26 mouse cellular contexts compared by ENCODE assay signal in genomic region chr8:8044296-8044695, GRCm38 (mm10).
"Had no signal": no experiment of that assay in that cellular context is flagged by ENCODE, and none has a peak within 500 bp of the region (broad histone marks: within the 10 kb centered on the region; RNA-seq: fewer than 3 reads in every experiment).

No protein-coding gene starts in this region.

- H3K4me1 ChIP-seq: embryonic facial prominence, embryonic 10.5 days; embryonic facial prominence, embryonic 12.5 days; embryonic facial prominence, embryonic 13.5 days; embryonic facial prominence, embryonic 15.5 days; heart, embryonic 10.5 days had no signal

- DNase-seq: cerebellum, adult 9-11 months; cerebellum, postnatal 10 days; cerebellum, postnatal 14 days; cerebellum, postnatal 25 days; cerebellum, postnatal 36 days; embryo, embryonic 11 days; gastrocnemius, adult 2 months; gastrocnemius, postnatal 10 days; gastrocnemius, postnatal 14 days; gastrocnemius, postnatal 25 days; gastrocnemius, postnatal 36 days; heart, adult 11 months; heart, adult 18-20 months; heart, adult 2 months had no signal

- H3K36me3 ChIP-seq: embryonic facial prominence, embryonic 10.5 days; embryonic facial prominence, embryonic 12.5 days; embryonic facial prominence, embryonic 13.5 days; embryonic facial prominence, embryonic 15.5 days; forebrain, embryonic 10.5 days; forebrain, embryonic 12.5 days; forebrain, embryonic 15.5 days; heart, embryonic 10.5 days had no signal

- ATAC-seq: forebrain, postnatal 0 days had no signal

- H3K9me3 ChIP-seq: embryonic facial prominence, embryonic 10.5 days; embryonic facial prominence, embryonic 12.5 days; embryonic facial prominence, embryonic 13.5 days; embryonic facial prominence, embryonic 15.5 days; forebrain, embryonic 10.5 days; forebrain, embryonic 12.5 days; forebrain, embryonic 13.5 days; forebrain, embryonic 15.5 days; heart, embryonic 10.5 days had no signal

- H3K27me3 ChIP-seq: embryonic facial prominence, embryonic 12.5 days; embryonic facial prominence, embryonic 15.5 days; forebrain, embryonic 12.5 days; forebrain, embryonic 13.5 days; forebrain, embryonic 15.5 days had no signal

- H3K4me3 ChIP-seq: embryonic facial prominence, embryonic 10.5 days; embryonic facial prominence, embryonic 12.5 days; embryonic facial prominence, embryonic 13.5 days; embryonic facial prominence, embryonic 15.5 days; erythroblast, embryonic 14.5 days; forebrain, embryonic 10.5 days; forebrain, embryonic 12.5 days; forebrain, embryonic 13.5 days; forebrain, embryonic 15.5 days; gastrocnemius, adult 2 months; heart, adult 2 months; heart, embryonic 10.5 days had no signal

- H3K27ac ChIP-seq: embryonic facial prominence, embryonic 10.5 days; embryonic facial prominence, embryonic 12.5 days; embryonic facial prominence, embryonic 13.5 days; embryonic facial prominence, embryonic 15.5 days; forebrain, embryonic 10.5 days; forebrain, embryonic 12.5 days; forebrain, embryonic 13.5 days; forebrain, embryonic 15.5 days; gastrocnemius, adult 2 months; heart, adult 2 months; heart, embryonic 10.5 days had no signal

- H3K9ac ChIP-seq: embryonic facial prominence, embryonic 12.5 days; embryonic facial prominence, embryonic 13.5 days; embryonic facial prominence, embryonic 15.5 days; forebrain, embryonic 12.5 days; forebrain, embryonic 13.5 days; forebrain, embryonic 15.5 days; forebrain, postnatal 0 days had no signal

- H3K4me2 ChIP-seq: embryonic facial prominence, embryonic 12.5 days; embryonic facial prominence, embryonic 13.5 days; embryonic facial prominence, embryonic 15.5 days; forebrain, embryonic 12.5 days; forebrain, embryonic 13.5 days; forebrain, embryonic 15.5 days; heart, embryonic 11.5 days had no signal
